Mouse (Mus musculus) adrenal gland, adult 2 months (tissue): ENCODE data around the gene Tmem102. TPM values are rescaled to one million over a fixed set of nuclear protein-coding genes. Genes with fewer than 3 reads are reported as not detected.
A peak's percentile ranks its signal among the peaks of the same experiment; 100 is the strongest.

ENCODE experiments used
- DNase-seq: peaks from one replicate; pipeline ENCODE4 v3.0.0; 2021
- polyA plus RNA-seq: library from polyadenylated mRNA; depleted of rRNA; stranded (reverse); fragments of >200 nt; gene quantifications from 2 replicates; pipeline ENCODE4 v1.2.3, GENCODE M21; 2012
- total RNA-seq, 2 experiments: library from RNA; stranded (reverse); gene quantifications; 2 replicates each; pipeline ENCODE4 v1.2.3; 2021

The Tmem102 gene
- total and polyA plus RNA-seq, 3 experiments: 0.23 to 1.1 (median 0.81) TPM

DNA sequence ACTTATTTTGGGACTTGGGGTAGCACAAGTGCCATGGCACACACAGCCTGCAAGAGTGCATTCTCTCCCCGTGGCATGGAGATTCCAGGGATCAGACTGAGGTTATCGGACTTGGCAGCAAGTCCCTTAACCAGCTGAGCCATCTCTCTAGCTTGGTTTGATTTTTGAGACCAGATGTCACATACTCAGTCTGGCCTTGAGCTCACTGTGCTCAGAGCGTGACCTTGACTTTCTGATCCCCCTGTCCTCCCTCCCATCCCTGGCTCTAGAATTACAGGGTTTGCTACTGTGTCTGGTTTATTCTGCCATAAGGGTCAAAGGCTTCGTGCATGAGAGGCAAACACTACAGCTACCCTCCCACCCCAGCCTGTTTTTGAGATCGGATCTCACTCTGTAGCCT, 16.0 kb downstream of the Tmem102 start:
- DNase-seq: peak; percentile 71

DNA sequence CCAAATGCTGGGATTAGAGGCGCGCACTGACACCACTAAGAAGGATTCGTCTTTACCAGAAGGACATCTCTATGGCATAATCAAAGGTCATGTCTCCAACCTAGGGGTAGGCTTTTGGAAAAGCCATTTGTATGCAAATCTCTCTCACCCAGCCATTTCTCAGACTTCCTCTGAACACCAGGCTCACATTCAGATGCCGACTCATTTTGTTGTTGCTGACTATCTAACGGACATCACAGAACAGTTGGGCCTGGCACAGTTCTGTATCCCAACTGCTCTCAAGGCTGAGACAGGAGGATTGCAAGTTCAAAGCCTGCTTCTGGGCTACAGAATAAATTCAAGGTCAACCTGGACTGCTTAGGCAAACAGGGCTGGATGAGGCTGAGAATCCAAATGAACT, 18.1 kb downstream of the Tmem102 start:
- no peak for DNase-seq

DNA sequence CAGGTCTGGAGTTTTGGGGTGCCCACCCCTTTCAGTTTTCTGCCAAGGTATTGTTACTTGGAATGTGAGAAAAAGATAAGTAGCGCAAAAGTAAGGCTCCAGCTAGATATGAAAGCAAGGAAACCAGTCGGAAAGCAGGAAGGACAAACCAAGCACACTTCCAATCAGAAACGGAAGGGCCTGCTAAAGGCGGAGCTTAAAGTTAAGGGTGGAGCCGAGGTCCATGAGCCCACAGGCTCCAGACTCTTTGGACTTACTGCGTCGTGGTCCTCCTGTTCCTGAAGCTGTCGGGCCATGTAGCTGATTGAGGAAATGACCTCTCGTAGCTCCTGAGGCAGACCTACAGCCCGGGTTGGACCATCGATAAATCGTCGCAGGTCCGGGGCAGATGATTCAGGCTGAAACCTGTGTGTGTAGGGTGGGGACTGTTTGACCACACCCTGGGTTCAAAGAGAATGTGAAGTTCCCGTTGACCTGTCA, 20.6 kb downstream of the Tmem102 start:
- peak; percentile 61 for DNase-seq

DNA sequence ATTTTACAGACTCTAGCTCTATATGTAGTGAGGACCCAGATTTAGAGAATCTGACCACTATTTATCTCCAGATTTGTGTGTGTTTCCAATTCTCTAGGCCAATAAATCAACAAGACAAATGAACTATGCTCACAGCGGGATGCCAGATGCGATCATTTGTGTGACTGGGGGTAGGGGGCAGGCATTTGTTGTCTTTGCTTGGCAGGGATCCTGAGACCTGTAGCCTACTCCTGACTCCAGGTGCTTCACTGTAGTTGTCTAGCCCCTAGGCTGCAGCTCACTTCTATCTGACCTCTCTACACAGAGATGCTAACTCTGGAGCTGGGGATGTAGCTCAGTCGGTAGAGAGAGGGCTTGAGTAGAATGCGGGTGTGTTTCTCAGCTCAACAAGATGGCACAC, 23.6 kb downstream of the Tmem102 start:
- no peak for DNase-seq

DNA sequence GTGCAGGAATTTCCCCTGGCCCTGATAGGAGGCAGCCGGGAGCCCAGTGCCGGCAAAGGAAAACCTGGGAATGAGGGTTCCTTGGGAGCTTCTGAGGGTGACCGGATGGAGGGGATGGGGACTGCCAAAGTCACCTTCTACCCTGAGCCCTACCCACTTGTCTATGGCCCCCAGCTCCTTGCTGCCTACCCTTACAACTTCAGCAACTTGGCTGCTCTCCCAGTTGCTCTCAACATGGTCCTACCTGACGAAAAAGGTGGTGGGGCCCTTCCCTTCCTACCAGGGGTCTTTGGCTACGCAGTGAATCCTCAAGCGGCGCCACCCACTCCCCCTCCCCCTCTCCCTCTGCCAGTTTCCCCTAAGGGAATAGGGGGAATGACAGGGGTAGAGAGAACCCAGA, 26.4 kb downstream of the Tmem102 start:
- DNase-seq: no peak

DNA sequence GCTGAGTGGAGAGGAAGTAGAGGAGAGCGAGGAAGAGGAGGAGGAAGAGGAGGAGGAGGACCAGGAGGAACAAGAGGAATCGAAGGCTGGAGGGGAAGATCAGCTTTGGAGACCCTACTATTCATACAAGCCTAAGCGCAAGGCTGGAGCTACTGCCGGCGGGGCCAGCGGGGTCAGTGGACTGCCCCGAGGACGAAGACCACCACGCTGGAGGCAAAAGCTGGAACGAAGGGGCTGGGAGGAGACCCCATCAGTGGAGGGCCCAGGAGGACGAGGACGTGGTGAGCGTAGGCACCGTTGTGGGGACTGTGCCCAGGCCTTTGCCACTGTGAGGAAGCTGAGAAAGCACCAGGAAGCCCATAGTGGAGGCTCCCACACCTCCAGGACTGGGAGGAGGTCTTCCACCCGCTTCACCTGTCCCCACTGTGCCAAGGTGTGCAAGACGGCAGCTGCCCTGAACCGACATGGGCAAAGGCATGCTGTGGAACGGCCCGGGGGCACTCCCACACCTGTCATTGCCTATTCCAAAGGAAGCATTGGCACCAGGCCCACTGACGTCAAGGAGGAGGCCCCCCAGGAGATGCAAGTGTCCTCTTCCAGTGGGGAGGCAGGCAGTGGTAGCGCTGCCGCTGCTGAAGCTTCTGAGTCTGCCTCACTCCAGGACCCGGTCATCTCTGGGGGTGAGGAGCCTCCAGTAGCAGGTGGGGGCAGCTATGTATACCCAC, 27.0 kb downstream of the Tmem102 start:
- no peak for DNase-seq

DNA sequence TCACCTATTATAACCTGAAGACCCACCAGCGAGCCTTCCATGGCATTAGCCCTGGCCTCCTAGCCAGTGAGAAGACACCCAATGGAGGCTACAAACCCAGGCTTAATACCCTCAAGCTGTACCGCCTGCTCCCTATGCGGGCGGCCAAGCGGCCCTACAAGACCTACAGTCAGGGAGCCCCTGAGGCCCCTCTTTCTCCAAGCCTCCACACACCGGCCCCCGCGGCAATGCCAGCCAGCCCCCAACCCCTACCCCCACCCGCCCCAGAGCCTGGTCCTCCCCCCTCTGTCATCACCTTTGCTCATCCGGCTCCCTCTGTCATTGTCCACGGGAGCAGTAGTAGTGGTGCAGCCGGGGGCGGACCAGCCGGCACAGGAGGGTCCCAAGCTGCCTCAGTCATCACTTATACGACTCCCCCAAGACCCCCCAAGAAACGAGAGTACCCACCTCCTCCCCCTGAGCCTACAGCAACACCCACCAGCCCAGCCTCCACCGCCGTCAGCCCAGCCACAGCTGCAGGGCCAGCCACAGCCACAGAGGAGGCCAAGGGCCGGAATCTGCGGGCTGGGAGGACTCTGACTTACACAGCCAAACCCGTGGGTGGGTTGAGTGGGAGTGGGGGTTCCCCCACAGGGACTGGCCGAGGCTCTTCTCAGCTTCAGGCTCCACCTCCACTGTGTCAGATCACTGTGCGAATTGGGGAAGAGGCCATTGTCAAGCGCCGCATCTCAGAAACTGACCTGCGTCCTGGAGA, 27.7 kb downstream of the Tmem102 start:
- DNase-seq: no peak

DNA sequence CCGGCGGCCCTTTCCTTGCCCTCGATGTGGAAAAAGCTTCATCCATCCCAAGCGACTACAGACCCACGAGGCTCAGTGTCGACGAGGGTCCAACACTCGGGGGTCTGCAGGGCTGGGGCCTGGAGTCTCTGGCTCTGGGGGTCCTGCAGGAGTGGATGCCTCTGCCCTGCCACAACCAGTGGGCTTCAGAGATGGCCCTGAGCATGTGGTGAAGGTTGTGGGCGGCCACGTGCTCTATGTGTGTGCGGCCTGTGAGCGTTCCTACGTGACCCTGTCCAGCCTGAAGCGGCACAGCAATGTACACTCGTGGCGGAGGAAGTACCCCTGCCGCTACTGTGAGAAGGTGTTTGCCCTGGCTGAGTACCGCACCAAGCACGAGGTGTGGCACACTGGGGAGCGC, 28.9 kb downstream of the Tmem102 start:
- DNase-seq: no peak

DNA sequence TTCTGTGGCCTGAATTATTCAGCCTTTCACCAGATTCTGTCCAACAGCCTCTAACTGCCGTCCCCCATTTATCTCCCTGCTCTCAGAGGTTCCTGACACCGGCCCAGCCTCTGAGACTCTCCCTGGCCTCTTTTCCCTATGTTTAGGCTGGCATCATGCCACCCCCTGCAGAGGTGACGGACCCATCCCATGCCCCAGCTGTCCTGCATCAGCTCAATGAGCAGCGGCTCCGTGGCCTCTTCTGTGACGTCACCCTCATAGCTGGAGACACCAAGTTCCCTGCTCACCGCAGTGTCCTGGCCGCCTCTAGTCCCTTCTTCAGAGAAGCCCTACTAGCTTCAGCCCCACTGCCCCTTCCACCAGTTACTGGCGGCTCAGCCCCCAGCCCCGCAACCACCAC, 29.7 kb downstream of the Tmem102 start:
- no peak for DNase-seq

DNA sequence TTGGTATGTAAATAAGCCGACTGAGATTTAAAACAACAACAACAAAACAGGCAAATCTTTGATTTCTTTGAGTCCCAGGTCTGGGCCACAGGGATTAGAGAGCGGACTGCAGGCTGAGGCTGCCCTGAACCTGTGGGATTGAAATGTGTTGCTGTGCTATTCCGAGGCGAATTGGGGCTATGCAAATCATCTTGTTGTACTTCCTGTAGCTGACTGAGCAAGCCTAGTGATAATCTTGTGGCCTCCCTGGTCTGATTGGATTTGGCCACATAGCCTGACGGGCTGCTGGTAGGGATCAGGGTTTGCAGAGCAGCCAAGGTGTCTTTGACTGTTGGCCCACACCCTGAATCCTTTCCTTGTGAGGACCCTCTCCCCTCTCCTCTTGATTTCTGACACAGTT, 30.5 kb downstream of the Tmem102 start:
- DNase-seq: no peak

DNA sequence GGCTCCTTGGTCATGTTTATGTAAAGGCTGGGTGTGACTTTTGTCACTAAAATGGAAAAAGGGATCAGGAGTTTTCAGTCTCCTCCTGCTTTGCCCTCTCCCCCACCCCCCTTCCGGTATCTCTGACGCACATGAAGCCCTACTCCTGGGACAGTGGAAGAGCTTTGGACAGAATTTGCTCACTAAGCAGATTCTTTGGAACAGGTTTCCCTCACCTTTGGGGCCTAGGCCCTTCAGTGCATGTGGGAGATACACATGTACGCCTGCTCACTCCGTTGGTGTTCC, 37.9 kb downstream of the Tmem102 start:
- DNase-seq: no peak

DNA sequence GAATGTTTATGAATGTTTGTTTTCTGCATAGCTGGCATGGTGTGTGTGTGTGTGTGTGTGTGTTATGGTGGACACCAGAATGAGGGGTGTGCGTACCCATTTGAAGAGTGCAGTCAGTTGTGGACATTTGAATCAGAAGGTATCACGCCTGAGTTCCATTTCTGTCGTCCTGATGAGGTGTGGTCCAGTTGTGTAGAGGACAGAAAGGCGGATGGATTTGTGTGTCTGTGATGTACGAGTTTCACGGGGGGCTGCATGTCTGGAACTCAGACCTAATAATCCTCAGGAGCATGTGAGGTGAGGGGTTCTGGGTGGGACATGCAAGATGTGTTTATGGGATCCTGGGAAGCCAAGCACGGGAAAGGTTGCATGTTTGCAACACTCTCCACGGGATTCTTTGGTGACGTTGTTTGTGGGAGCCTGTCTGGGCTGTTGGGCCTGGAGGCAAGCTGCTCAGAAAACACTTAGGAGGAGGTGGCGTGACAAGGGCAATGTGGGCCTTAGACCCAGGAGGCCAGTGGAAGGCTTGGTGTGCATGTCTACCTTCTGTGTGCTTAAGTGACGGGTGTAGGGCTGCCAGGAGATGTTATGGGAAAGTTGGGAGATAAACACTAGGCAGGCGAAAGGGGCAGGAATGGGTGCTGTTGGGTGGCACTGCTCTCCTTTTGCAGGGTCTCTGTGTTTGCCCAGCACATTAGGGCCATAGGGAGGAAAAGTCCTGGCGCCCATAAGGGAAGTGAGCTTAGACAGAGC, 38.4 kb downstream of the Tmem102 start:
- DNase-seq: no peak

DNA sequence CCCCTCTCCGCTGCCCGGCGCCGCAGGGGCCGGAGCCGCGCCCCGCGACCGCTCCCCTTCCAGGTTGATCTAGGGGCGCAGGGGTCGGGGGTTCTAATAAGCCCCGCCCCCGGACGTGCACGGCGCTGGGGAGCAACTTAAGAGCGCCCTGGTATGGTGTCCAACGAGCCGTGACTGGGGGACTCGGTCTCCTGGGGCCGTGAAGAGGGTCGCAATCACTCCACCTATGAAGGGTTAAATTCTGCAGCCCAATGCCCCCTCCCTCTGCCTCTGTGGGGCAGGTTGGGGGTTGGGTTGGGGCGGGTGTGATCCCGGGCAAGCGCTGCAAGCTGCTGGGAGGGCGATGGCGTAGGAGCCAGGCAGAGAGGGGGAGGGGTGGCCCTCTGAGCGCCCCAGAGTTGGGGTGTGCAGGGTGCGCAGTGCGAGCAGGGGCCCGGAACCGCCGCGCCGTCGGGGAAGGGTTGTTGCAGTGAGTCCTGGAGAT, 39.3 kb downstream of the Tmem102 start:
- peak; percentile 88 for DNase-seq

DNA sequence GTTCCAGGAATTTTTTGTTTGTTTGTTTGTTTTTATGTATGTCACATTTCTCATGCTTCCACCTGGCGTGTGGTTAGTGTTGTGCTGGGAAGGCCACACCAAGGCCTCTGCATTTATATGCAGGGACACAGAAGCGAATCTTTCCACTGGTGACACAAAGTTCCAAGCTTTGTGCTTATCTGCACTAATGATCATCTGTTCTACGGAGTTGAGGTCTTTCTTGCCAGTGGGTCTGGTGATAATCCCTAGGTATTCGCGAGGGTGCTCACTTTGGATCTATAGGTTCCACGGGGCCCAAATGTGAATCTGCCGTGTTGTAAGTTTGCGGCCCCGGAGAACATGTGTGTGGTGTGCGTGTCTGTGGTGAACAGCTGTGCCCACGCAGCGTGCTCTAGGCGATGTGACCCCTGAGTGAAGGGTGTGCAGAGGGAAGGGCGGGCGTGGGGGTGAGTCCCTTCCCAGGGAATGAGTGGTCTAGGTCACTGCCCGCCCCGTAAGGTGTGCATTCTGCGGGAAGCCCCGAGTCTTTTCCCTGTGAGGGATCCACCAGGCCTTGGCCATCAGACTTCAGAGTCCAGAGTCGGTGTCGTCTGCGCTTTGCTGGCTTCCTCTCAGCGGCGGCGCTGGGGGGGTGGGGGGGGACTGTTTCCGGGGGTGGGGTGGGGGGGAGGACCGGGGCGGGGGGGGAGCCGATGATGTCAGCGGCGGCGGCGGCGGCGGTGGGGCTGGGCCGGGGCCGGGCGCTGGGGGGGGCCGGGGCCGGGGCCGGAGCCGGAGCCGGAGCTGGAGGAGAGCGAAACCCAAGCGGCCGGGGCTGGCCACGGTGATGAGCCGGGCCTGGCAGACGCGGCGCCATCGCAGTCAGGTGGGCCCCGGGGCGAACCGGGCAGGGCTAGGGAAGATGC, 40.0 kb downstream of the Tmem102 start, which contains the start of gene Zbtb4:
TSS of gene Zbtb4 (plus strand) at position 692 of the 905 bp plus-strand sequence.
- peak; percentile 71 for DNase-seq

DNA sequence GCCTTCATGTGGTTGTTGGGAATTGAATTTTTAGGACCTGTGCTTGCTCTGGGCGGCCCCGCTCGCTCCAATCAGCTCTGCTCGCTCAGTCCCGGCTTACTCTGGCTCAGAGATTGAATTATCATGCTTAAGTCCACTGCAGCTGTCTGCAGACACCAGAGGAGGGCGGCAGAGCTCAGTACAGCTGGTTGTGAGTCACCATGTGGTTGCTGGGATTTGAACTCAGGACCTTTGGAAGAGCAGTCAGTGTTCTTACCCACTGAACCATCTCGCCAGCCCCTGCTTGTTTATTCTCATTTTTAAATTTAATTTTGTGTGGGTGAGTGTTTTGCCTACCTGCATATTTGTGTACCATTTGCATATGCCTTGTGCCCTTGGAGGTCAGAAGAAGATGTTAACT, 41.9 kb downstream of the Tmem102 start:
- no peak for DNase-seq

DNA sequence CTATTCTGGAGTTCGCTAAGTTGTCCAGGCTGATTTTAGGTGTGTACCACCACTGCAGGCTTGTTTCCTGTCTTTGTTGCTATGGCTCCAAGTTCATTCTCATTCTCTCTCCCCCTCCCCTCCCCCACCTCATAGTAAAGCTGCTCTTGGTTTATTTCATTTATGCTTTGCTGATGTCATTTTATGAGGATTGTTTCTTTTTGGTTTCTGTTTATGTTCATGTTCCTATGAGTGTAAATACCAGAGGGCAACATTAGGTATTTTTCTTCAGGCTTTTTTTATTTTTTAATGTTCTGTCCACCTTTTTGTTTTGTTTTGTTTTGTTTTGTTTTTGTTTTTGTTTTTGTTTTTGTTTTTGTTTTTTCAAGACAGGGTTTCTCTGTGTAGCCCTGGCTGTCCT, 43.6 kb downstream of the Tmem102 start, which contains the start of gene Slc35g3:
TSS of gene Slc35g3 (minus strand) at position 101 of the 400 bp plus-strand sequence.
- no peak for DNase-seq

DNA sequence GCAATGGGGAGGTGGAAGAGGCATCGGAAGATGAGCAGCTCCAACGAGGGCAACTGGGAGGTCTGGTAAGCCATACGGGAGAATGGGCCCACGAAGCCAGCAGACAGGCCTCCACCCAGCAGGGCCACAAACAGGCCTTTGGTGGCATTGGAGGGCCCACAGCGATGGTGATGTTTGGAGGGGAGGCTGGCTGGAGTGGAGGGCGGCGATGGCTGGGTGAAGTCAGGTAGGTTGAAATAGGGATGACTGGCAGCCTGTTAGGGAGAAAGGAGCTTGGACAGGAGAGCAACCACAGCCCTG, 44.6 kb downstream of the Tmem102 start:
- DNase-seq: no peak

DNA sequence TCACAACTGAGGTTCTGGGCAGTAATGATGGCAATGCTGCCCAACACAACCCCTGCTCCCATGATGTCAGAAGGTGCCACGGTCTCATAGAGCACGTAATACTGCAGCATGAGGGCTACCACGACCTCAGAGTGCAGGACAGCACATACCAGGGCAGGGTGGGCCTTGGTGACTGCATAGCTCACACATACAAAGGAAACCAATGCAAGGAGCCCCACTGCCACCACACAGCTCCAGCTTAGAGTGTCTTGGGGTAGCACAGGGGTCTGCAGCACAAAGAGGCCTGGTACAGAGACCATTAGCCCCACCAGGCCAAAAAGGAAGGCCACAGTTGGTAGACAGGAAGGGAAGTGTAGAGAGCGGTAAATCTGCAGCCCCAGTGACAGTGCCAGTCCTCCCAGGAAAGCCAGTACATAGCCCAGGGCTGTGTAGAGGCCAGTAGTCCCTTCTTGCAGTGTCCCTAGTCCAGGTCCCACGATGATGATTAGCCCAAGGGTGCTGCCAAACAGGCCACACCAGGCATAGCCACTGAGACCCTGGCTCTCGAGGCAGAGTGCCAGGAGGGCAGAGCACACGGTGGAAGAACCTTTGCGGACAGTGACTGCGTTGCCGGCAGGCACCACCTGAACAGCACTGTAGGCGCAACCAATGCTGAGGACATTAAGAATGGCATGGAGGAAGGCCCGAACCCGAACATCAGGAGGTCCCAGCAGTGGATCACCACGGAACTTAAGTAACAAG, 45.1 kb downstream of the Tmem102 start:
- no peak for DNase-seq

DNA sequence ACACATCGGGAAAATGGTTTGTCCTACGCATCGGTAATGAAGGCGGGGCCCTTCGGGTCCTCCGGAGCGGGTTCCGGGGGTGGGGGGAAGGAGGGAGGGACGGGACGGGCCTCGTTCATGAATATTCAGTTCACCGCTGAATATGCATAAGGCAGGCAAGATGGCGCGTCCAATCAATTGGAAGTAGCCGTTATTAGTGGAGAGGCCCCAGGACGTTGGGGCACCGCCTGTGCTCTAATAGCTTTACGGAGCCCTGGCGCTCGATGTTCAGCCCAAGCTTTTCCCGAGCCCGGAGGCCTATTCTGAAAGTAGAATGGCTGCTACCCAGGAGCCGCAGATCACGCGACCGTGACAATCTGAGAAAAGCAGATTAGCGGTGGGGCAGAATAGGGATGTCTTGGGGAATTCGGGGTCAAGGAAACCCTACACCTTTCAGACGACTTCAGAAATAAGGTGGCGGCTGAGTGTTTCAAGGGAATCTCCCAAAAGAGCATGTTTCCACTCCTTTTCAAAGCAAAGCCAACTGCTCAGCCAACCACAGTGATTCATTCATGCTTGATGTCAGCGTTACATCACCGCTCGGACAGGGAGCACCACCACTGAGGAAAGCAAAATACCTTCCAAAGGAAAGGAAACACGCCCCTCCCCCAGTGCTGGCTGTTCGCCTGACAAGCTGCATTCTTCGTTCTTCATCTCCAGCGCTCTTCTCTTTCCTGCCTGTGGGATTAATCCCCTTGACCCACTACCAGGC, 46.3 kb downstream of the Tmem102 start:
- DNase-seq: peak; percentile 92

DNA sequence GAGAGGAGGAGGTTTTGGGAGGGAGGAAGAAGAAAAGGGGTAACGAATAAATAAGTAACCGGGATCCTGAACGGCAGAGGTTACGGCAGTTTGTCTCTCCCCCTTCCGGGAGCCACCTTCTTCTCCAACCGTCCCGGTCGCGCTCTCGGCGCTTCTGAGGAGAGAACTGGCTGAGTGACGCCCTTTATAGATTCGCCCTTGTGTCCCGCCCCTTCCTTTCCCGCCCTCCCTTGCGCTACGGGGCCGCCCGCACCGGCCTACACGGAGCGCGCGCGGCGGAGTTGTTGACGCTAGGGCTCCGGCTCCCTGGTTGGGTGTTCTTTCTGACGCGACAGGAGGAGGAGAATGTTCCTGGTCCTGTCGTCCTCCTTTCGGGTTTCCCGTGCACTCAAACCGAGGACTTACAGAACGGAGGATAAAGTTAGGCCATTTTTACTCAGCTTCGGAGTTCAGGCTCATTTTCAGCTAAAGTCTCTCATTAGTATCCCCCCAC, 46.9 kb downstream of the Tmem102 start, which contains the start of gene Polr2a:
TSS of gene Polr2a (minus strand) at position 160 of the 493 bp plus-strand sequence.
- peak; percentile 98 for DNase-seq
